Mouse (Mus musculus): ENCODE measurements around the gene Tmem200b. TPM values are rescaled to one million over a fixed set of nuclear protein-coding genes. Genes with fewer than 3 reads are reported as not detected.

Gene Tmem200b
- polyA plus RNA-seq, 1 experiment from 2014 or later: 3.3 TPM

GRCm38 (mm10) chr4:131881306-131881705 is 40.3 kb upstream of the Tmem200b start:
- no peak for ATAC-seq (replicated peaks; ENCODE audit: insufficient number of reproducible peaks, low FRiP score, low TSS enrichment)
- Histone ChIP-seq H3K4me1 (ENCODE audit: control insufficient read depth, insufficient read depth, low read length) (peaks cover 34% of the 10 kb centered on the region), H3K4me2 (no peak overlapping the region), H3K27me3 (ENCODE audit: control insufficient read depth, insufficient read depth, low read length) (no peaks in the 10 kb centered on the region), H3K4me3 (ENCODE audit: low read depth, low read length) (no peak overlapping the region), H3K27ac (ENCODE audit: low read depth, low read length) (no peak overlapping the region), H3K36me3 (ENCODE audit: control insufficient read depth, insufficient read depth, low read length) (peaks cover 5% of the 10 kb centered on the region; the same call in 1 of the 2 replicates), H3K9me3 (replicated peaks; ENCODE audit: control insufficient read depth, low read length) (no peaks in the 10 kb centered on the region), H3K9ac (ENCODE audit: low read depth, low read length) (peak overlapping the region; percentile 49; the same call in 1 of the 2 replicates)
- 85% methylated on average over 7 of the region's 7 CpGs for WGBS (ENCODE audit: insufficient replicate concordance)

DNA sequence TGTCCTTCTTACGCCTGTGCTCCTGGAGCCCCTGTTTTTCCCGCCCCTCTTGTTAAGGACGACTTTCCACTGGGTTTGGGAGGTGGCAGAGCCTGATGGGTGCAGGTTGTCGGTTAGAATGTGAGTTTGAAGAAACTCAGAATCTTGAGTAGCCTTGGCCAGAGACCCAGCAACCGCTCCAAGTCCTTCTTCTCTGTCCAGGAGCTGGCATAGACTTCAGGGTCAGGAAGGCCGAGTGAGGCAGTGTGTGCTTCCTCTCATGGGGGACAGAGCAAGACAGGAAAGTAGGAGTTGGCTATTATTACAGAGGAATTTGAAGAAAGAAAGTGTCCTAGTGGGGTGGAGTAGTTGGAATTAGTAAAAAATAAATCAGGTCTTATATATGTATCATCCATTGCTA is 38.0 kb upstream of the Tmem200b start:
- ATAC-seq (replicated peaks; ENCODE audit: insufficient number of reproducible peaks, low FRiP score, low TSS enrichment): no peak

DNA sequence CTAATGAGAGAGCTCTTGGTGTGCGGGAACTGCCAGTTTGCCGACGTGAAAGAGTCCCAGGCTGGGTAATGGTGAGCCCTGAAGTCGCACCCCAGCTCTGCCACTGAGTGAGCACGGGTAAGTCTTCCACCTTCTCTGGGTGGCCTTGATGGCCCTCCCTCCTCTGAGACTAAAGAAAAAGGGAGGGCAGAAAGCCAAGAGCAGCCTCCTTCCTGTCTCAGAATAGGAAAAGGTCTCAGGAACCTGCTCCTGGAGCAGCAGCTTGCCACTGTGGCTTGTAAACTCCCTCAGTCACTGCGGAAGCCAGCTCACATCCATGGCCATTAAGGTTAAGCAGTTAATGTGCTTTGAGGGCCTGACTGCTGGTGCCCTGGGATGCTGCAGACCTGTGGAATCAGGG is 36.2 kb upstream of the Tmem200b start:
- H3K27me3 ChIP-seq (ENCODE audit: control insufficient read depth, insufficient read depth, low read length): no peaks in the 10 kb centered on the region
- H3K4me2 ChIP-seq: no peak overlapping the region
- H3K27ac ChIP-seq (ENCODE audit: low read depth, low read length): no peak overlapping the region
- ATAC-seq (replicated peaks; ENCODE audit: insufficient number of reproducible peaks, low FRiP score, low TSS enrichment): no peak
- H3K4me3 ChIP-seq (ENCODE audit: low read depth, low read length): no peak overlapping the region
- WGBS (ENCODE audit: insufficient replicate concordance): 74% methylated on average over 6 of the region's 6 CpGs
- peaks cover 5% of the 10 kb centered on the region; the same call in 1 of the 2 replicates for H3K36me3 ChIP-seq (ENCODE audit: control insufficient read depth, insufficient read depth, low read length)
- H3K9ac ChIP-seq (ENCODE audit: low read depth, low read length): no peak overlapping the region
- H3K9me3 ChIP-seq (replicated peaks; ENCODE audit: control insufficient read depth, low read length): no peaks in the 10 kb centered on the region
- peaks cover 12% of the 10 kb centered on the region for H3K4me1 ChIP-seq (ENCODE audit: control insufficient read depth, insufficient read depth, low read length)

More for the DNA sequence above, 38.0 kb upstream of the Tmem200b start:
- H3K9me3 ChIP-seq (replicated peaks; ENCODE audit: control insufficient read depth, low read length): no peaks in the 10 kb centered on the region
- H3K27me3 ChIP-seq (ENCODE audit: control insufficient read depth, insufficient read depth, low read length): no peaks in the 10 kb centered on the region
- peaks cover 21% of the 10 kb centered on the region for H3K4me1 ChIP-seq (ENCODE audit: control insufficient read depth, insufficient read depth, low read length)
- WGBS (ENCODE audit: insufficient replicate concordance): 67% methylated on average over 6 of the region's 6 CpGs
- no peak overlapping the region for H3K4me2 ChIP-seq
- no peak overlapping the region for H3K9ac ChIP-seq (ENCODE audit: low read depth, low read length)
- no peak overlapping the region for H3K27ac ChIP-seq (ENCODE audit: low read depth, low read length)
- H3K36me3 ChIP-seq (ENCODE audit: control insufficient read depth, insufficient read depth, low read length): peaks cover 5% of the 10 kb centered on the region; the same call in 1 of the 2 replicates
- no peak overlapping the region for H3K4me3 ChIP-seq (ENCODE audit: low read depth, low read length)

DNA sequence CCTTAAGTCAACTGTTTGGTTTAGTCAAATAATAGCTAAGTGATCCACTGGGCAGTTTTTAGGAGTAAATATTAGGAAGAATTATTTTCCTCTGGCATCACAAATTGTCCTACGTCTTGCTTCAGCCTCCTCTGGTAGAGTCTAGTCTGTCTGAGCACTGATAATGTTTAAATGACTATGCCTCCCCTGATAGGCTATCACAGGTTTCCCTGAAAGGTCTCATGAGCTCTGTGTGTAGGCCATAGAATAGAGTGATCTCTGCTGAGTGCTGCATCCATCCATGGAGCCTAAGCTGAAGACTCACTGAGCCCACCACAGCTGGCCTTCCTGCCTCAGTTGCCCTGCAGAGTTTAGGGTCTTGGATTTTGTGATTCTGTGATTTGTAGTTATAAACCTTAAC is 33.0 kb upstream of the Tmem200b start:
- Histone ChIP-seq H3K9ac (ENCODE audit: low read depth, low read length) (no peak overlapping the region), H3K27ac (ENCODE audit: low read depth, low read length) (no peak overlapping the region), H3K27me3 (ENCODE audit: control insufficient read depth, insufficient read depth, low read length) (no peaks in the 10 kb centered on the region), H3K4me3 (ENCODE audit: low read depth, low read length) (no peak overlapping the region), H3K36me3 (ENCODE audit: control insufficient read depth, insufficient read depth, low read length) (peaks cover 18% of the 10 kb centered on the region), H3K4me1 (ENCODE audit: control insufficient read depth, insufficient read depth, low read length) (peaks cover 7% of the 10 kb centered on the region), H3K9me3 (replicated peaks; ENCODE audit: control insufficient read depth, low read length) (no peaks in the 10 kb centered on the region), H3K4me2 (no peak overlapping the region)
- ATAC-seq (replicated peaks; ENCODE audit: insufficient number of reproducible peaks, low FRiP score, low TSS enrichment): no peak
- WGBS (ENCODE audit: insufficient replicate concordance): 36% methylated on average over 1 of the region's 1 CpGs

GRCm38 (mm10) chr4:131890692-131891091 is 30.9 kb upstream of the Tmem200b start:
- ATAC-seq (replicated peaks; ENCODE audit: insufficient number of reproducible peaks, low FRiP score, low TSS enrichment): no peak
- WGBS (ENCODE audit: insufficient replicate concordance): 80% methylated on average over 3 of the region's 3 CpGs

DNA sequence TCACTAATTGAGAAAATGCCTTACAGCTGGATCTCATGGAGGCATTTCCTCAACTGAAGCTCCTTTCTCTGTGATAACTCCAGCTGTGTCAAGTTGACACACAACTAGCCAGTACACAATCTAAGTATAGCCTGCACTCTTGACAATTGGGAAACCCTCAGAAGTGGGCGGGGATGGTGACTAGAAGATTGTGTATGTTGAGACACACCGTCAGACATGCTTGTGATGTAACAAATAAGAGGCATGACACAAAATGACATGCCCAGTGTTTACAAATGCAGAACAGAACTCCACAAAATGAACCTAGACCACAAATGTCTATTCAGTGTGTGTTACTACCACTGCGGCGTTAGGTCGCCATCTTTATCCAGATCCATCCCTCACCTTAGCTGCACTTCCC is 24.5 kb upstream of the Tmem200b start:
- Histone ChIP-seq H3K27ac (ENCODE audit: low read depth, low read length) (no peak overlapping the region), H3K9ac (ENCODE audit: low read depth, low read length) (no peak overlapping the region), H3K27me3 (ENCODE audit: control insufficient read depth, insufficient read depth, low read length) (no peaks in the 10 kb centered on the region), H3K9me3 (replicated peaks; ENCODE audit: control insufficient read depth, low read length) (no peaks in the 10 kb centered on the region), H3K36me3 (ENCODE audit: control insufficient read depth, insufficient read depth, low read length) (peaks cover 64% of the 10 kb centered on the region), H3K4me1 (ENCODE audit: control insufficient read depth, insufficient read depth, low read length) (no peaks in the 10 kb centered on the region), H3K4me3 (ENCODE audit: low read depth, low read length) (no peak overlapping the region), H3K4me2 (no peak overlapping the region)
- no peak for ATAC-seq (replicated peaks; ENCODE audit: insufficient number of reproducible peaks, low FRiP score, low TSS enrichment)
- WGBS (ENCODE audit: insufficient replicate concordance): 97% methylated on average over 5 of the region's 5 CpGs

More at GRCm38 (mm10) chr4:131890692-131891091, 30.9 kb upstream of the Tmem200b start:
- no peaks in the 10 kb centered on the region for H3K9me3 ChIP-seq (replicated peaks; ENCODE audit: control insufficient read depth, low read length)
- no peak overlapping the region for H3K4me2 ChIP-seq
- no peaks in the 10 kb centered on the region for H3K27me3 ChIP-seq (ENCODE audit: control insufficient read depth, insufficient read depth, low read length)
- H3K27ac ChIP-seq (ENCODE audit: low read depth, low read length): no peak overlapping the region
- H3K9ac ChIP-seq (ENCODE audit: low read depth, low read length): no peak overlapping the region
- peaks cover 26% of the 10 kb centered on the region for H3K36me3 ChIP-seq (ENCODE audit: control insufficient read depth, insufficient read depth, low read length)
- no peak overlapping the region for H3K4me3 ChIP-seq (ENCODE audit: low read depth, low read length)
- H3K4me1 ChIP-seq (ENCODE audit: control insufficient read depth, insufficient read depth, low read length): peaks cover 3% of the 10 kb centered on the region

- H3K4me1 ChIP-seq (ENCODE audit: control insufficient read depth, insufficient read depth, low read length): no peaks in the 10 kb centered on the region
- no peaks in the 10 kb centered on the region for H3K9me3 ChIP-seq (replicated peaks; ENCODE audit: control insufficient read depth, low read length)
- no peaks in the 10 kb centered on the region for H3K27me3 ChIP-seq (ENCODE audit: control insufficient read depth, insufficient read depth, low read length)
- ATAC-seq (replicated peaks; ENCODE audit: insufficient number of reproducible peaks, low FRiP score, low TSS enrichment): no peak
- H3K4me3 ChIP-seq (ENCODE audit: low read depth, low read length): no peak overlapping the region
- no peak overlapping the region for H3K27ac ChIP-seq (ENCODE audit: low read depth, low read length)
- peaks cover 63% of the 10 kb centered on the region for H3K36me3 ChIP-seq (ENCODE audit: control insufficient read depth, insufficient read depth, low read length)
- no peak overlapping the region for H3K9ac ChIP-seq (ENCODE audit: low read depth, low read length)
- H3K4me2 ChIP-seq: no peak overlapping the region
- 93% methylated on average over 8 of the region's 8 CpGs for WGBS (ENCODE audit: insufficient replicate concordance)
Measured at GRCm38 (mm10) chr4:131897787-131898186, 23.8 kb upstream of the Tmem200b start.

- 91% methylated on average over 12 of the region's 12 CpGs for WGBS (ENCODE audit: insufficient replicate concordance)
- no peak overlapping the region for H3K27ac ChIP-seq (ENCODE audit: low read depth, low read length)
Measured at GRCm38 (mm10) chr4:131898503-131899179, 22.9 kb upstream of the Tmem200b start.

DNA sequence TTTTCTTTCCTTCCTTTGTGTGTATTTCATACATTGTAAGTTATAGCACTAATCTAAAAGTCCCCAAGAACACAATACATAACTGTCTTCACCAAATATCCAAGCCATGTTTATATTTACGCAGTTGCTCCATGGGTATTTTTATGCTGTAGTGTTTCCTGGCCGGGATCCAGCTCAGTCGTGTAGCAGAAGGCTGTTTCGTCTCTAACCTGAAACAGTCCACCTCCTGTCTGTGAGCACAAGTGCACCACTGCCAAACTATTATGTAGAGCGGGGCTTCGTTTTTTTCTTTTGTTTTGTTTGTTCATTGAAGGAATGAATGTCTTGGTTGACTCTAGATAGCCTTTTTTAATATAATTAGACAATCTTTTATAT is 22.4 kb upstream of the Tmem200b start:
- Histone ChIP-seq H3K4me2 (no peak overlapping the region), H3K4me1 (ENCODE audit: control insufficient read depth, insufficient read depth, low read length) (no peaks in the 10 kb centered on the region), H3K36me3 (ENCODE audit: control insufficient read depth, insufficient read depth, low read length) (peaks cover 50% of the 10 kb centered on the region), H3K4me3 (ENCODE audit: low read depth, low read length) (no peak overlapping the region), H3K9me3 (replicated peaks; ENCODE audit: control insufficient read depth, low read length) (no peaks in the 10 kb centered on the region), H3K27ac (ENCODE audit: low read depth, low read length) (no peak overlapping the region), H3K9ac (ENCODE audit: low read depth, low read length) (no peak overlapping the region), H3K27me3 (ENCODE audit: control insufficient read depth, insufficient read depth, low read length) (no peaks in the 10 kb centered on the region)
- no peak for ATAC-seq (replicated peaks; ENCODE audit: insufficient number of reproducible peaks, low FRiP score, low TSS enrichment)
- WGBS (ENCODE audit: insufficient replicate concordance): 84% methylated on average over 6 of the region's 6 CpGs

More at GRCm38 (mm10) chr4:131898503-131899179, 22.9 kb upstream of the Tmem200b start:
- Histone ChIP-seq H3K4me3 (ENCODE audit: low read depth, low read length) (no peak overlapping the region), H3K9me3 (replicated peaks; ENCODE audit: control insufficient read depth, low read length) (no peaks in the 10 kb centered on the region), H3K4me2 (no peak overlapping the region), H3K4me1 (ENCODE audit: control insufficient read depth, insufficient read depth, low read length) (no peaks in the 10 kb centered on the region), H3K27me3 (ENCODE audit: control insufficient read depth, insufficient read depth, low read length) (no peaks in the 10 kb centered on the region), H3K9ac (ENCODE audit: low read depth, low read length) (no peak overlapping the region), H3K36me3 (ENCODE audit: control insufficient read depth, insufficient read depth, low read length) (peaks cover 55% of the 10 kb centered on the region)
- no peak for ATAC-seq (replicated peaks; ENCODE audit: insufficient number of reproducible peaks, low FRiP score, low TSS enrichment)
